ENCODE assay signal across 18 mouse cellular contexts in genomic region chr1:61157271-61157670, GRCm38 (mm10).
DNase-seq lines count a peak whose midpoint lies in the region; ATAC-seq and TF ChIP-seq lines count a peak whose summit lies in the region.
"Had no signal": no experiment of that assay in that cellular context is flagged by ENCODE, and none has a peak within 500 bp of the region (broad histone marks: within the 10 kb centered on the region; RNA-seq: fewer than 3 reads in every experiment).

No protein-coding gene starts in this region.

- 68% methylated on average over 4 of the region's 4 CpGs for WGBS in lung, postnatal 0 days

- no peaks in the 10 kb centered on the region for H3K27me3 ChIP-seq in lung, postnatal 0 days (replicated peaks; ENCODE audit: insufficient read depth, low read length)
- H3K27me3 ChIP-seq: heart, embryonic 13.5 days; liver, embryonic 13.5 days; midbrain, embryonic 12.5 days; neural tube, embryonic 15.5 days had no signal

- peak; percentile 38 for DNase-seq in gastrocnemius, adult 2 months
- no peak for DNase-seq in gastrocnemius, postnatal 4 days (ENCODE audit: low spot score in 2 of 2)
- DNase-seq in lung, postnatal 0 days (ENCODE audit: low spot score): peak; percentile 33
- DNase-seq in lung, postnatal 4 days: no peak
- DNase-seq in fibroblast of lung, adult 2 months (ENCODE audit: low read depth): peak; percentile 80
- no peak for DNase-seq in cerebellum, adult 11 months
- no peak for DNase-seq in right cerebral cortex, adult 18-20 months
- DNase-seq: cerebellum, adult 9-10 months; heart, postnatal 36 days; liver, embryonic 13.5 days; thymus, adult 18-20 months had no signal

- no peak overlapping the region for H3K9ac ChIP-seq in lung, postnatal 0 days (replicated peaks; ENCODE audit: low read depth)
- H3K9ac ChIP-seq: heart, embryonic 13.5 days; liver, embryonic 13.5 days; midbrain, embryonic 12.5 days; neural tube, embryonic 15.5 days had no signal

- intact Hi-C loops in gastrocnemius, adult 2 months (cut with DNase I): no loop called here

- TF ChIP-seq EP300 in lung, postnatal 0 days (IDR thresholded peaks at IDR 0.05): no peak

- H3K4me1 ChIP-seq in lung, postnatal 0 days (ENCODE audit: insufficient read depth, low read depth, low read length): no peaks in the 10 kb centered on the region
- H3K4me1 ChIP-seq: heart, embryonic 13.5 days; liver, embryonic 13.5 days; midbrain, embryonic 12.5 days; neural tube, embryonic 15.5 days had no signal

- no peak overlapping the region for H3K4me2 ChIP-seq in lung, postnatal 0 days (replicated peaks; ENCODE audit: low read depth, low read length)
- H3K4me2 ChIP-seq: heart, embryonic 13.5 days; liver, embryonic 13.5 days; midbrain, embryonic 12.5 days; neural tube, embryonic 15.5 days had no signal

- TF ChIP-seq CTCF in gastrocnemius, adult 2 months (IDR thresholded peaks at IDR 0.05): no peak
- 0 out of 2 replicates have a peak, but pooled peaks have one; percentile 14 for TF ChIP-seq CTCF in lung, postnatal 0 days (IDR thresholded peaks at IDR 0.05)

- no peak overlapping the region for H3K4me3 ChIP-seq in gastrocnemius, adult 2 months
- no peak overlapping the region for H3K4me3 ChIP-seq in lung, postnatal 0 days (ENCODE audit: low read depth, low read length)
- H3K4me3 ChIP-seq: heart, embryonic 13.5 days; liver, embryonic 13.5 days; midbrain, embryonic 12.5 days; myocyte; neural tube, embryonic 15.5 days had no signal

- no peaks in the 10 kb centered on the region for H3K36me3 ChIP-seq in lung, postnatal 0 days (ENCODE audit: insufficient read depth, low read length)
- H3K36me3 ChIP-seq: heart, embryonic 13.5 days; liver, embryonic 13.5 days; midbrain, embryonic 12.5 days; neural tube, embryonic 15.5 days had no signal

- no peaks in the 10 kb centered on the region for H3K9me3 ChIP-seq in lung, postnatal 0 days (ENCODE audit: low read length)
- H3K9me3 ChIP-seq: heart, embryonic 13.5 days; liver, embryonic 13.5 days; midbrain, embryonic 12.5 days; neural tube, embryonic 15.5 days had no signal

- ATAC-seq in lung, postnatal 0 days: no peak; the same call in 1 of the 2 replicates
- ATAC-seq: forebrain, embryonic 14.5 days; hindbrain, embryonic 16.5 days; intestine, postnatal 0 days had no signal

- H3K27ac ChIP-seq in gastrocnemius, adult 2 months: no peak overlapping the region
- no peak overlapping the region for H3K27ac ChIP-seq in lung, postnatal 0 days (ENCODE audit: low read length)
- H3K27ac ChIP-seq: heart, embryonic 13.5 days; liver, embryonic 13.5 days; midbrain, embryonic 12.5 days; neural tube, embryonic 15.5 days had no signal

Comparison
In these comparisons a context has a peak if more than half of its experiments do, and no peak if none do; other contexts are left out.
1. DNase-seq: peak in gastrocnemius, adult 2 months (single experiment), lung, postnatal 0 days (single experiment) and fibroblast of lung, adult 2 months (single experiment); none in gastrocnemius, postnatal 4 days (0 of 2), lung, postnatal 4 days (0 of 2), cerebellum, adult 11 months (single experiment) and right cerebral cortex, adult 18-20 months (single experiment).